8 mouse cellular contexts compared by ENCODE assay signal in genomic region chrX:169997854-169998456, GRCm38 (mm10). TPM values are rescaled to one million over a fixed set of nuclear protein-coding genes. Genes with fewer than 3 reads are reported as not detected.
DNase-seq lines count a peak whose midpoint lies in the region; ATAC-seq lines count a peak whose summit lies in the region.
"Not testable (repeated sequence)": the region's sequence is repeated elsewhere in the genome, so short reads cannot be mapped to it uniquely, and the experiment has no call there.

No protein-coding gene starts in this region.

- H3K4me1 ChIP-seq in hindbrain, embryonic 11.5 days (replicated peaks; ENCODE audit: control insufficient read depth, insufficient read depth, low read length) = not testable (repeated sequence)

- DNase-seq in Muller cell, postnatal 12 days (ENCODE audit: inconsistent ontology term) = peak; percentile 100
- DNase-seq in cerebellum, adult 9-11 months = peak; percentile 98
- peak; percentile 97 to 99 for DNase-seq in frontal cortex, adult 2 months (ENCODE audit: extremely low spot score in 1 of 2, low spot score in 1 of 2)
- peak; percentile 71 for DNase-seq in hindbrain, embryonic 11.5 days (ENCODE audit: low spot score)
- peak; percentile 100 for DNase-seq in layer of hippocampus, postnatal 10 days (ENCODE audit: low spot score in 2 of 2)
- DNase-seq in lung, postnatal 10 days = peak; percentile 100
- peak; percentile 100 for DNase-seq in ovary, postnatal 36 days (ENCODE audit: low spot score)
- peak; percentile 100 for DNase-seq in thymus, postnatal 25 days

- H3K27me3 ChIP-seq in hindbrain, embryonic 11.5 days (ENCODE audit: control insufficient read depth, insufficient read depth, low read length) = not testable (repeated sequence)

- 22% methylated on average over 14 of the region's 37 CpGs for WGBS in hindbrain, embryonic 11.5 days

- ATAC-seq in hindbrain, embryonic 11.5 days (ENCODE audit: low FRiP score) = peak; percentile 92

- H3K4me3 ChIP-seq in hindbrain, embryonic 11.5 days (ENCODE audit: low read depth, low read length) = peak overlapping the region; percentile 35

- peak overlapping the region; percentile 31; the same call in 1 of the 2 replicates for H3K9ac ChIP-seq in hindbrain, embryonic 11.5 days (ENCODE audit: low read depth, low read length)

- not testable (repeated sequence) for H3K36me3 ChIP-seq in hindbrain, embryonic 11.5 days (ENCODE audit: control insufficient read depth, insufficient read depth, low read length)

- peaks cover 12% of the 10 kb centered on the region for H3K9me3 ChIP-seq in hindbrain, embryonic 11.5 days (ENCODE audit: control insufficient read depth, low read length)

- H3K27ac ChIP-seq in hindbrain, embryonic 11.5 days (ENCODE audit: low read depth, low read length) = peak overlapping the region; percentile 94

- peak overlapping the region; percentile 63 for H3K4me2 ChIP-seq in hindbrain, embryonic 11.5 days (replicated peaks; ENCODE audit: low read depth, low read length)

RNA-seq across cellular contexts. Expression of gene Gm21887, which starts 11.5 kb away (rescaled TPM):
- polyA plus RNA-seq in frontal cortex, adult 2 months (2012; rRNA removed) = 891 and 1,402 TPM in 2 replicates
- polyA plus RNA-seq in hindbrain, embryonic 11.5 days (2014; fragmentation: Nextera tagmentation; extraction: Ambion mirVana) = 174 and 175 TPM in 2 replicates
- total RNA-seq in layer of hippocampus, postnatal 10 days (2021) = 100 to 1,000 TPM; 327 to 366 TPM

Comparison
In these comparisons a context has a peak if more than half of its experiments do, and no peak if none do; other contexts are left out.
1. Peak in every context shown above with its lines: DNase-seq, ATAC-seq, H3K4me3 ChIP-seq and H3K27ac ChIP-seq.